Mouse (Mus musculus) right cerebral cortex, postnatal 10 days (tissue): ENCODE measurements around the gene 0610012G03Rik.

Experiments used
- DNase-seq, 2 experiments: peaks; one replicate each; pipeline ENCODE4 v3.0.0; 2021; ENCODE audit warnings: low spot score in 2 of 2

0610012G03Rik gene

DNA sequence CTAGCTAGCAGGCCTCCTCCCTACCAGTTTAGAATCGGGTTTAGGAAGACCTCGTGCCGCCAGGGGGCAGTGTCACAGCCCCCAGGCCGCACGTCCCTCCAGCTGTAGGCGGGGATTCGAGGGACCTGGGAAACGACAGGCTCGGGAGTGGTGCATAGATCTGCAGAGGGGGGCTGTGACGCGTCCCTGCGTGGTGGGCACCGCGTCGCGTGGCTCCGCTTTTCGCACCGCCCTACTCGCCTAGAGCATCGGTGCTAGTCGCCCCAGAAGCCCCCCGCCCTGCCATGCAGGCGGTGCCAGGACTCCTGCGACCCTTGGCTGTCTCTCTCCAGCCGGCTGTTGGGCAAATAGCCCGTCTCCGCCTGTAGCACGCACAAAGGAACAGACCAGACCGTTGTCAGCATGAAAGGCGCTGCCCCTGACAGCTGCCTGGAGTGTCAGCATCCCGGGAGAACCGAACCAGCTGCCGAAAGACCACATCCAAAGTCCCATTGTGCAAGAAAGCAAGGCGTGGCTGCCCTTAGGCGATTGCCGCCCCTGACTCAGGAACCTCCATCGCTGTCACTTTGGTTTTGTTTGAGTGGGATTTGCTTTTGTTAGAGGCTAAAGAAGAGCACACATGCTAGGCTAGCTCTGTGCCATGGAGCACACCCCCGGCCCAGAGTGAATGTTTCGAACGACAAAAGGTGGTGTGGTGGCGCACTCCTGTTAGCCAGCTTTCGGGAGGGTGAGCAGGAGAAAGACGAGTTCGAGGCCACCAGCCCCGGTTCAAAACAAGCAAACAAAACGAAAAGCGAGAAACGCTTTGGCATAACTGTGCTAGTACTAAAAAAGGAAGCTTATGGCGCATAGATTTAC lies 15.2 kb downstream of the 0610012G03Rik start:
- DNase-seq, result peak; percentile 96 to 98

- peak in 1 of 2 experiments; percentile 21 for DNase-seq
These were observed 16.0 kb downstream of the 0610012G03Rik start for GRCm38 (mm10) chr16:31932255-31932654.

DNA sequence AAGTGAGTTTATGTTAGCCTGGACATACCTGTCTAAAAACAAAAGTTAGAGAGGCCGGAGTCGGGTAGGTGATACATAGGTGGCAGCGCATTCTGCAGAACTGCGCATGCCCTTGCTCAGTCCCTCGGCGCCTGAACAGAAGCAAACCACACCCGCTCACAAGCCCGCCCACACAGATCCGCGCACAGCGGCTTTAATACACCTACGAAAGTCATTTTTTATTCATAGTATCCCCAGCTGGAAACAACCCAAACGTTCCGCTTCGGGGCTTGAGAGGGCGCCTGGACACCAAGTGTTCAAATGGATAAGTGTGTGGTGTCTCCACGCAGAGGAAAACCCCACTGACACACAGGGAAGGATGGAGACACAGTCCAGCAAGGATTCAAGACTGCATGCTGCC lies 17.0 kb downstream of the 0610012G03Rik start:
- DNase-seq, result peak; percentile 48 to 49

DNA sequence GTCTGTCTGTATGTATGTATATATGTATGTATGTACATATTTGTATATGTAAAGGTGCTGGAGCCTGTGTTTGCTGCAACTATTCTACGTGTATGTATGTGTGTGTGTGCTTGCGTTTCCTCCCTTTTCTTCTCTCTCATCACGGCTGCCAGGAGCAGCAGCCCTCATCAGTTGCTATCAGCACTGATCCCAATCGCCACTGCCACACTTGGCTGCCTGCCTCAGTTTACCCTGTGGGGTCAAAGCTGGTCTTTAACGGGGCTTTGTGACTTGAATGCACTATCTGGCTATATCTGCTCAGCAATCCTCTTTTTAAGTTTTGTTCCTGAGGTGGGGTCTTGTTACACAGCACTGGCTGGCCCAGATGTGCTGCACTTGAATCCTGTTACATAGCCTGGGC lies 20.9 kb downstream of the 0610012G03Rik start:
- no peak for DNase-seq

- no peak for DNase-seq
These were observed 21.6 kb downstream of the 0610012G03Rik start for GRCm38 (mm10) chr16:31926547-31927182.

- DNase-seq, result no peak
These were observed 22.2 kb downstream of the 0610012G03Rik start for GRCm38 (mm10) chr16:31926091-31926490.

- DNase-seq, result no peak
These were observed 23.9 kb downstream of the 0610012G03Rik start for GRCm38 (mm10) chr16:31924368-31924767.

- DNase-seq, result peak; percentile 92 to 93
These were observed 30.0 kb downstream of the 0610012G03Rik start for GRCm38 (mm10) chr16:31918248-31918724.

DNA sequence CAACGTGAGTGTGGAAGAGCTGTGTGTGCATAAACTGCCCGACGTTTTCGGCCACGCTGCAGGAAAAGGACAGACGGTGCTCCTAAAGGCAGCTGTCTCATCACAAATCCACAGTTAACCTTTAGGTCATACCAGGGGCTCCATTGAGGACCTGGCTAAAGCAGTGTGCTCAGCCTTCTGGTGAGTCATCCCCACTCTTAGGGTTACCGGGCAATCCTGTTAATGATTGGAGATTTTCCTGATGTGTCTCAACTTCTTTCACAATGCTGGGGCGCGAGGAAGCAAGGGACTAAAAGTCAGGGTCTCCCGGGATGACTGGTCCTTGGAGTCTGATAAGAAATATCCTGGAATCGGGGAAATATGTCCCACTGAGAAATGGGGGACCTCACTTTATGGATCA lies 30.5 kb downstream of the 0610012G03Rik start:
- DNase-seq, result no peak

DNA sequence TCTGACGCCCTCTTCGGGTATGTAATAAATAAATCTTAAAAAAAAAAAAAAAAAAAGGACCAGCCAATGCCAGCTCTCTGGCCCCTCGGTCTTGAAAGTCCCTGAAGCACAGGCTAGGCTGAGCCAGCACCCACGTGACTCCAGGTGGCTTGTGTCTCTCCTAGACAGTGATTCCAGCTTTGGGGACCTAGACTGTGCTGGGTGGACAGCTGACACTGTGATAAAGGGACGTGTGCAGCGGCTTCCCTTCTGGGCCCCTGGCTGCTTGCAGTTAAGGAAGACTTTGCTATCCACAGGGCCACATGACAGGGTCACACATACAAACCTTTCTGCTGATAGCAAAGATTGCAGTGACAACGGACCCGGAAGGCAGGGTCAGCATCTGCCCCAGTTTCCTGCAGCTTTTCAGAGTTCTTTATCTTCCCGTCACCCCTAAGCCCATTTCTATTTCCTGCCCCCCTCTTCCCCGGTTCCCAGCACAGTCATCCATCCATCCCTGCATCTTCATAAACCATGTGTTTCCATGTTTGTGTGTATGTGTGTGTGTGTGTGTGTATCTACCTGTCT lies 37.9 kb downstream of the 0610012G03Rik start:
- no peak for DNase-seq

DNA sequence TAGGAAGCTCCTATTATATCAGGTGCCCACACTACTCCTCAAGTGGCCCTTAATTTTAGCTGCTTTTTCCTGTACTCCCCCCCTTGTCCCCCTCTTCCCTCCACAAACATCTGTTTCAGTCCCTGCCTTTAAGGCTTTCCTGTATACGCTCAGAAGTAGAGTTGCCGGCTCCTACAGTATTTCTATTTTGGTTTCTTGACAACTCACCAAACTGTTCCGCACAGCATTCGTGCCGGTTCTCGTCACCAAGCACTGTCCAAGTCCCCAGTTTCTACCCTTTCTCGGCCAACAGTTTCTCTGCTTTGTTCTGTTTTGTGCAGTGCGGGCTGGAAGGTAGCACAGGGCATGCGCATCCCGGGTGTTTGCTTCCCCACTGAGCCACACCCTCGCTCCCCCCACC lies 39.3 kb downstream of the 0610012G03Rik start:
- DNase-seq, result no peak

- no peak for DNase-seq
These were observed 41.4 kb downstream of the 0610012G03Rik start for GRCm38 (mm10) chr16:31906896-31907295.

- no peak for DNase-seq
These were observed 42.1 kb downstream of the 0610012G03Rik start for GRCm38 (mm10) chr16:31905891-31906825.

DNA sequence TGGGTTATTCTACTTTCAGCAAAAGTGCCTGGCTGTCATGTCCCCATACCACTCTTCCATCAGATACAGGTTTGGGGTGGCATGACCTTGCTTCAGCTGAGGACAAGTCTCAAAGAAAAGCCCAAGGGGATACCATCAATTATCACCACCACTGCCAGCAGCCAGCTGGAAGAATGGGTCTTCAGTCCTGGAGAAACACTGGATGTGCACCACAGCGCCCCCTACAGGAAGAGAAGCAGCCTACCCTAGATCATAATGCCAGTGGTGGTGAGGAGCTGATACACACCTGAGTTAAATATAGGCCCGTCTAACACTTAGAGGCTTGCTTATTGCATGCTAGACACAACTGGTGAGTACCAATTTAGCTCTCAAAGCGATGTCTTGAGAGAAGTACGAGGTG lies 43.0 kb downstream of the 0610012G03Rik start:
- DNase-seq, result no peak

DNA sequence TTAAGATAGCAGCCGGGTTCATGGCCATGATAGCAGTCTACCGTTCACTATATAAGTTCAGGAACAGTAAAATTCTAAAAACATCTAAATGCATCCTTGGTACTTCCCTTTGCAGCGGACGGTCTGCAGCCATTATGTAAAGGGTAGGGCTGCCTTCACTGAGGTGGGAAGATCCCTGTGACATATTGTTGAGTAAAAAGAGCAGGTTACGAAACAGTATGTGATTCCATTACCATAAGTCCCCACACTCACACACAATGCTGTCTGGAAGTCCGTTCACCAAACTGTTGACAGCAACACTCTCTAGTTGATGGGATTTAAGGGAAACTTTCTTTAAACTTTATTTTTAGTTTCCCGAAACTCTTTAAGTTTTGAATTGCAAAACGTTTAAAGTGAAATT lies 45.1 kb downstream of the 0610012G03Rik start:
- no peak for DNase-seq

DNA sequence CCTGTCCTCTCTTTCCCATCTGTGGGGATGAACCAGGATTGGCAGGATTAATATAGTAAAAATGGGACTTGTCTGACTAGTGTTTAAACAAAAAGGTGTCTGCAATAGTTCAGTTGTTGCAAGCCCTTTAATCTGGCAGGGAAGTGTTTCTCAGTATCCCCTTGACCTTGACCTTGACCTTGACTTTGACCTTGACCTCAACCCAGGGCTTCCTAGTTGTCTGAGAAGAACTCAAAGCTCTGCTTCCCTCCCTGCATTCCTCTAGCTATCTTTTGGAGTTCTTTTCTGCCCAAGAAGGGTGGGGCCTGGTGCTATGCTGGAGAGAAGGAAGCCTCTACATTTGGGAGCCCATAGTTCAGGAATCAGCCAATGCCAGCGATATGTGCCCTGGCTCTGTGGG lies 46.4 kb downstream of the 0610012G03Rik start:
- DNase-seq, result no peak

DNA sequence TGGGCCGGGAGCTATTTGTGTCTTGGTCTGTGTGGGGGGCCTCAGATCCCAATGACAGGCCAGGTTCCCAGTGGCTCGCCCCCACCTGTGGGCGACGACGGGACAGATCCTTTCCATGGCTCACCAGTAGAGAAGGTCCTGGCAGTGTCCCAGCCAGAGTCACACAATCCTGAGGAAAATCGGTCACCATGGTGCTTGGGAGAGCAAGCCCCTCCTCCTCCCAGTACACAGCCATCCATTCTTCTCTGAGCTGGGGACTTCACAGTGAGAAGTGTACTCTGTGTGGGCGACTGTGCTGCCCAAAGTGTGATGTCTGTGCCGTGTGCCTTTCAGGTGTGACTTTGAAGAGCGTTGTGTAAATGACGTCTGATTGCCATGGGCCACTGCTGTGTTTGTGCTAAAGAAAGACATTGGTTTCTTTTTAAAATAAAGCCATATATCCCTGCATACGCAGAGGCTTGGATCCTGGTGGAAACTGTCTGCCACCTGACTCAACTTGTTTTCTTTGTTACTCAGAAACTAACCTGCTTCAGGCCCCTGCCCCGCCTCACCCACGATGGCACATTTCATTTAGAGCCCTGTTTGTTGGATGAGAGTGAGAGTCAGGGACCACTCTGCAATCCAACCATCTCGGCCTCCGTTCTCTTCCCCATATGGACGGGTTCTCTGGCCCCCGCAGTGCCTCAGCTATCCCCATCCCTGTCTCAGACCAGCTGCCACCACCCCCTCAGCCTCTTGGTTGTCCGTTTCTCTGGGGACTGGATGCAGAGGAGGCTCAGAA lies 49.6 kb downstream of the 0610012G03Rik start:
- DNase-seq, result peak; percentile 87 to 92
